Mouse (Mus musculus) forebrain, embryonic 13.5 days (tissue): Measurements from ENCODE around the gene Map2k7. TPM values are rescaled to one million over a fixed set of nuclear protein-coding genes. Genes with fewer than 3 reads are reported as not detected.

Experiments used
- ATAC-seq: fragments of 200-750 bp; cut with Nextera tagmentation; 2 replicates; pipeline ENCODE4 v1.8.0; 2017
- H3K27ac ChIP-seq: fragments of 300-500 bp; sonication (generic); 2 replicates; pipeline ENCODE4 v1.5.1; 2015; ENCODE audit warnings: inconsistent platforms, mild to moderate bottlenecking, moderate library complexity
- H3K27me3 ChIP-seq: fragments of 300-500 bp; sonication (generic); 2 replicates; pipeline ENCODE4 v1.6.1; 2015; ENCODE audit warnings: mild to moderate bottlenecking, inconsistent platforms
- H3K36me3 ChIP-seq: fragments of 300-500 bp; sonication (generic); 2 replicates; pipeline ENCODE4 v1.6.1; 2015; ENCODE audit warnings: mild to moderate bottlenecking, inconsistent platforms; ENCODE audit not compliant: poor library complexity, severe bottlenecking
- H3K4me1 ChIP-seq: fragments of 300-500 bp; sonication (generic); 2 replicates; pipeline ENCODE4 v1.6.1; 2015; ENCODE audit warnings: inconsistent platforms
- H3K4me2 ChIP-seq: fragments of 300-500 bp; sonication (generic); 2 replicates; pipeline ENCODE4 v1.6.1; 2015; ENCODE audit warnings: inconsistent platforms, mild to moderate bottlenecking, moderate library complexity
- H3K4me3 ChIP-seq: fragments of 300-500 bp; sonication (generic); 2 replicates; pipeline ENCODE4 v1.5.1; 2015; ENCODE audit warnings: mild to moderate bottlenecking, inconsistent platforms
- H3K9ac ChIP-seq: fragments of 300-500 bp; sonication (generic); 2 replicates; pipeline ENCODE4 v1.6.1; 2015; ENCODE audit warnings: mild to moderate bottlenecking, inconsistent platforms
- H3K9me3 ChIP-seq: fragments of 300-500 bp; sonication (generic); replicated peaks from 2 replicates; pipeline ENCODE4 v1.6.1; 2016; ENCODE audit warnings: inconsistent platforms
- WGBS: fragments of 180-500 bp; shearing (Covaris S2); methylation state at CpG from one replicate; pipeline ENCODE4 v1.1.7; 2015; 5-methylcytosine and 5-hydroxymethylcytosine counted together
- polyA plus RNA-seq: library from polyadenylated mRNA; unstranded; fragments of >200 nt; fragmentation: Nextera tagmentation; extraction: Ambion mirVana; gene quantifications from 2 replicates; pipeline ENCODE4 v1.2.1, GENCODE M21; 2015

The Map2k7 gene
- polyA plus RNA-seq, 1 experiment from 2014 or later = 24.6 TPM

GRCm38 (mm10) chr8:4212809-4213209, 25.7 kb upstream of the Map2k7 start:
- Histone ChIP-seq H3K4me1 (peaks cover 35% of the 10 kb centered on the region), H3K4me3 (peak overlapping the region; percentile 45), H3K27me3 (no peaks in the 10 kb centered on the region), H3K36me3 (peaks cover 41% of the 10 kb centered on the region), H3K27ac (no peak overlapping the region), H3K9ac (peak overlapping the region; percentile 65), H3K4me2 (peak overlapping the region; percentile 88), H3K9me3 (0 out of 2 replicates have a peak, but pooled peaks cover 4% of the 10 kb centered on the region)
- no peak; the same call in 1 of the 2 replicates for ATAC-seq
- 2% methylated on average over 25 of the region's 25 CpGs for WGBS

- Histone ChIP-seq H3K4me2 (peak overlapping the region; percentile 88), H3K4me3 (peak overlapping the region; percentile 45), H3K27me3 (no peaks in the 10 kb centered on the region), H3K36me3 (peaks cover 40% of the 10 kb centered on the region), H3K4me1 (peaks cover 35% of the 10 kb centered on the region), H3K9ac (peak overlapping the region; percentile 65), H3K9me3 (0 out of 2 replicates have a peak, but pooled peaks cover 4% of the 10 kb centered on the region), H3K27ac (peak overlapping the region; percentile 57)
- WGBS = 9% methylated on average over 18 of the region's 18 CpGs
- ATAC-seq = peak; percentile 5; the same call in 1 of the 2 replicates
These were observed 25.1 kb upstream of the Map2k7 start for GRCm38 (mm10) chr8:4213210-4214005.

- Histone ChIP-seq H3K9me3 (0 out of 2 replicates have a peak, but pooled peaks cover 3% of the 10 kb centered on the region), H3K4me2 (peak overlapping the region; percentile 88), H3K4me3 (peak overlapping the region; percentile 45), H3K27ac (peak overlapping the region; percentile 57), H3K27me3 (no peaks in the 10 kb centered on the region), H3K36me3 (peaks cover 32% of the 10 kb centered on the region), H3K4me1 (peaks cover 35% of the 10 kb centered on the region), H3K9ac (peak overlapping the region; percentile 65; the same call in 1 of the 2 replicates)
- WGBS = 16% methylated on average over 33 of the region's 33 CpGs
- ATAC-seq = no peak
These were observed 24.2 kb upstream of the Map2k7 start for GRCm38 (mm10) chr8:4214006-4214980.

- H3K4me2 ChIP-seq = peak overlapping the region; percentile 88
- no peaks in the 10 kb centered on the region for H3K9me3 ChIP-seq
- peak overlapping the region; percentile 94 for H3K27ac ChIP-seq
- H3K9ac ChIP-seq = peak overlapping the region; percentile 95
- H3K36me3 ChIP-seq = peaks cover 15% of the 10 kb centered on the region
- ATAC-seq = peak; percentile 12
- H3K4me3 ChIP-seq = peak overlapping the region; percentile 74
- 2% methylated on average over 18 of the region's 18 CpGs for WGBS
- H3K4me1 ChIP-seq = peaks cover 35% of the 10 kb centered on the region
- H3K27me3 ChIP-seq = no peaks in the 10 kb centered on the region
These were observed 22.2 kb upstream of the Map2k7 start for GRCm38 (mm10) chr8:4216296-4216695.

GRCm38 (mm10) chr8:4216791-4217621, 21.5 kb upstream of the Map2k7 start, which contains the start of gene Prr36:
TSS of gene Prr36 (minus strand) at chr8:4217459.
- Histone ChIP-seq H3K27me3 (no peaks in the 10 kb centered on the region), H3K9ac (peak within 1 kb of the TSS; percentile 95), H3K36me3 (peaks cover 15% of the 10 kb centered on the region), H3K4me3 (peak within 1 kb of the TSS; percentile 74), H3K9me3 (no peaks in the 10 kb centered on the region), H3K27ac (peak within 1 kb of the TSS; percentile 94), H3K4me2 (peak within 1 kb of the TSS; percentile 88), H3K4me1 (peaks cover 35% of the 10 kb centered on the region)
- under 1% methylated on average over 44 of the region's 44 CpGs for WGBS
- peak; percentile 92 for ATAC-seq

GRCm38 (mm10) chr8:4219617-4220016, 18.9 kb upstream of the Map2k7 start:
- no peak overlapping the region for H3K27ac ChIP-seq
- peaks cover 9% of the 10 kb centered on the region for H3K36me3 ChIP-seq
- no peak for ATAC-seq
- no peaks in the 10 kb centered on the region for H3K9me3 ChIP-seq
- 98% methylated on average over 3 of the region's 3 CpGs for WGBS
- H3K27me3 ChIP-seq = no peaks in the 10 kb centered on the region; the same call in 1 of the 2 replicates
- no peak overlapping the region for H3K4me2 ChIP-seq
- H3K9ac ChIP-seq = no peak overlapping the region
- H3K4me3 ChIP-seq = no peak overlapping the region
- peaks cover 15% of the 10 kb centered on the region for H3K4me1 ChIP-seq

GRCm38 (mm10) chr8:4222059-4222458, 16.5 kb upstream of the Map2k7 start:
- ATAC-seq = no peak

GRCm38 (mm10) chr8:4226323-4226722, 12.2 kb upstream of the Map2k7 start:
- ATAC-seq = 0 out of 2 replicates have a peak, but pooled peaks have one; percentile 16
- Histone ChIP-seq H3K9me3 (no peaks in the 10 kb centered on the region), H3K27me3 (peaks cover 30% of the 10 kb centered on the region), H3K4me3 (peak overlapping the region; percentile 9; the same call in 1 of the 2 replicates), H3K9ac (peak overlapping the region; percentile 9; the same call in 1 of the 2 replicates), H3K4me1 (peaks cover 6% of the 10 kb centered on the region; the same call in 1 of the 2 replicates), H3K4me2 (peak overlapping the region; percentile 49), H3K36me3 (no peaks in the 10 kb centered on the region), H3K27ac (no peak overlapping the region)
- 30% methylated on average over 4 of the region's 4 CpGs for WGBS

More at GRCm38 (mm10) chr8:4222059-4222458, 16.5 kb upstream of the Map2k7 start:
- H3K36me3 ChIP-seq = no peaks in the 10 kb centered on the region
- H3K9ac ChIP-seq = no peak overlapping the region
- H3K4me2 ChIP-seq = no peak overlapping the region
- peaks cover 19% of the 10 kb centered on the region for H3K27me3 ChIP-seq
- H3K27ac ChIP-seq = no peak overlapping the region
- H3K9me3 ChIP-seq = no peaks in the 10 kb centered on the region
- peaks cover 6% of the 10 kb centered on the region; the same call in 1 of the 2 replicates for H3K4me1 ChIP-seq
- no peak overlapping the region for H3K4me3 ChIP-seq

GRCm38 (mm10) chr8:4226739-4227347, 11.7 kb upstream of the Map2k7 start, which contains the start of gene Lrrc8e:
TSS of gene Lrrc8e (plus strand) at chr8:4226827.
- Histone ChIP-seq H3K27me3 (peaks cover 30% of the 10 kb centered on the region), H3K4me1 (peaks cover 6% of the 10 kb centered on the region; the same call in 1 of the 2 replicates), H3K9me3 (no peaks in the 10 kb centered on the region), H3K27ac (no peak within 1 kb of the TSS), H3K9ac (peak within 1 kb of the TSS; percentile 9; the same call in 1 of the 2 replicates), H3K4me2 (peak within 1 kb of the TSS; percentile 49), H3K4me3 (peak within 1 kb of the TSS; percentile 9), H3K36me3 (no peaks in the 10 kb centered on the region)
- 0 out of 2 replicates have a peak, but pooled peaks have one; percentile 33 for ATAC-seq
- WGBS = 2% methylated on average over 33 of the region's 33 CpGs

- Histone ChIP-seq H3K36me3 (no peaks in the 10 kb centered on the region), H3K27me3 (peaks cover 30% of the 10 kb centered on the region), H3K4me3 (no peak overlapping the region), H3K4me2 (no peak overlapping the region), H3K9ac (no peak overlapping the region), H3K4me1 (peaks cover 6% of the 10 kb centered on the region; the same call in 1 of the 2 replicates), H3K9me3 (no peaks in the 10 kb centered on the region), H3K27ac (no peak overlapping the region)
- ATAC-seq = no peak
- 93% methylated on average over 4 of the region's 4 CpGs for whole genome bisulfite sequencing
These were observed 10.6 kb upstream of the Map2k7 start for GRCm38 (mm10) chr8:4227919-4228318.
